Mouse (Mus musculus): ENCODE data around the gene Amdhd1. TPM values are rescaled to one million over a fixed set of nuclear protein-coding genes. Genes with fewer than 3 reads are reported as not detected.

Gene Amdhd1
- polyA plus RNA-seq, 1 experiment from 2014 or later = 0.25 TPM

- H3K4me2 ChIP-seq (ENCODE audit: low read depth, low read length) = no peak overlapping the region
- no peaks in the 10 kb centered on the region for H3K27me3 ChIP-seq (ENCODE audit: control insufficient read depth, insufficient read depth, low read length)
- H3K9me3 ChIP-seq (replicated peaks; ENCODE audit: control insufficient read depth, low read length) = no peaks in the 10 kb centered on the region
- DNase-seq (ENCODE audit: low spot score) = no peak
- H3K9ac ChIP-seq (replicated peaks; ENCODE audit: low read length) = no peak overlapping the region
- no peak overlapping the region for H3K27ac ChIP-seq (replicated peaks; ENCODE audit: low read depth, low read length)
- H3K4me1 ChIP-seq (ENCODE audit: control insufficient read depth, insufficient read depth, low read length) = no peaks in the 10 kb centered on the region
- H3K36me3 ChIP-seq (replicated peaks; ENCODE audit: control insufficient read depth, insufficient read depth, low read depth, low read length) = no peaks in the 10 kb centered on the region
- no peak overlapping the region for H3K4me3 ChIP-seq (ENCODE audit: low read depth, low read length)
- ATAC-seq (replicated peaks; ENCODE audit: insufficient number of reproducible peaks, low FRiP score, low TSS enrichment, low read depth) = no peak
- 81% methylated on average over 1 of the region's 1 CpGs for WGBS
These were observed 14.5 kb downstream of the Amdhd1 start for GRCm38 (mm10) chr10:93525329-93525728.

GRCm38 (mm10) chr10:93520994-93521393 is 18.8 kb downstream of the Amdhd1 start:
- H3K36me3 ChIP-seq (replicated peaks; ENCODE audit: control insufficient read depth, insufficient read depth, low read depth, low read length) = no peaks in the 10 kb centered on the region
- no peaks in the 10 kb centered on the region for H3K4me1 ChIP-seq (ENCODE audit: control insufficient read depth, insufficient read depth, low read length)
- H3K27me3 ChIP-seq (ENCODE audit: control insufficient read depth, insufficient read depth, low read length) = no peaks in the 10 kb centered on the region
- H3K27ac ChIP-seq (replicated peaks; ENCODE audit: low read depth, low read length) = no peak overlapping the region
- no peak for DNase-seq (ENCODE audit: low spot score)
- no peak overlapping the region for H3K9ac ChIP-seq (replicated peaks; ENCODE audit: low read length)
- 74% methylated on average over 4 of the region's 4 CpGs for WGBS
- H3K4me3 ChIP-seq (ENCODE audit: low read depth, low read length) = no peak overlapping the region
- no peaks in the 10 kb centered on the region for H3K9me3 ChIP-seq (replicated peaks; ENCODE audit: control insufficient read depth, low read length)
- no peak for ATAC-seq (replicated peaks; ENCODE audit: insufficient number of reproducible peaks, low FRiP score, low TSS enrichment, low read depth)
- no peak overlapping the region for H3K4me2 ChIP-seq (ENCODE audit: low read depth, low read length)

- H3K36me3 ChIP-seq (replicated peaks; ENCODE audit: control insufficient read depth, insufficient read depth, low read depth, low read length) = no peaks in the 10 kb centered on the region
- DNase-seq (ENCODE audit: low spot score) = no peak
- H3K27ac ChIP-seq (replicated peaks; ENCODE audit: low read depth, low read length) = no peak overlapping the region
- 86% methylated on average over 5 of the region's 5 CpGs for WGBS
- H3K9ac ChIP-seq (replicated peaks; ENCODE audit: low read length) = no peak overlapping the region
- no peak for ATAC-seq (replicated peaks; ENCODE audit: insufficient number of reproducible peaks, low FRiP score, low TSS enrichment, low read depth)
- H3K9me3 ChIP-seq (replicated peaks; ENCODE audit: control insufficient read depth, low read length) = no peaks in the 10 kb centered on the region
- no peak overlapping the region for H3K4me2 ChIP-seq (ENCODE audit: low read depth, low read length)
- no peak overlapping the region for H3K4me3 ChIP-seq (ENCODE audit: low read depth, low read length)
- no peaks in the 10 kb centered on the region for H3K4me1 ChIP-seq (ENCODE audit: control insufficient read depth, insufficient read depth, low read length)
- no peaks in the 10 kb centered on the region for H3K27me3 ChIP-seq (ENCODE audit: control insufficient read depth, insufficient read depth, low read length)
These were observed 20.1 kb downstream of the Amdhd1 start for GRCm38 (mm10) chr10:93519756-93520155.

- DNase-seq (ENCODE audit: low spot score) (no peak), ATAC-seq (replicated peaks; ENCODE audit: insufficient number of reproducible peaks, low FRiP score, low TSS enrichment, low read depth) (no peak)
- Histone ChIP-seq H3K4me1 (ENCODE audit: control insufficient read depth, insufficient read depth, low read length) (no peaks in the 10 kb centered on the region), H3K36me3 (replicated peaks; ENCODE audit: control insufficient read depth, insufficient read depth, low read depth, low read length) (no peaks in the 10 kb centered on the region), H3K4me3 (ENCODE audit: low read depth, low read length) (no peak overlapping the region), H3K27ac (replicated peaks; ENCODE audit: low read depth, low read length) (no peak overlapping the region), H3K9me3 (replicated peaks; ENCODE audit: control insufficient read depth, low read length) (no peaks in the 10 kb centered on the region), H3K27me3 (ENCODE audit: control insufficient read depth, insufficient read depth, low read length) (no peaks in the 10 kb centered on the region), H3K9ac (replicated peaks; ENCODE audit: low read length) (no peak overlapping the region), H3K4me2 (ENCODE audit: low read depth, low read length) (no peak overlapping the region)
- 91% methylated on average over 8 of the region's 8 CpGs for WGBS
These were observed 20.7 kb downstream of the Amdhd1 start for GRCm38 (mm10) chr10:93519159-93519558.

GRCm38 (mm10) chr10:93518620-93519019 is 21.2 kb downstream of the Amdhd1 start:
- H3K27me3 ChIP-seq (ENCODE audit: control insufficient read depth, insufficient read depth, low read length) = no peaks in the 10 kb centered on the region
- DNase-seq (ENCODE audit: low spot score) (no peak), ATAC-seq (replicated peaks; ENCODE audit: insufficient number of reproducible peaks, low FRiP score, low TSS enrichment, low read depth) (no peak)
- 85% methylated on average over 2 of the region's 2 CpGs for WGBS
- H3K9me3 ChIP-seq (replicated peaks; ENCODE audit: control insufficient read depth, low read length) = no peaks in the 10 kb centered on the region
- no peaks in the 10 kb centered on the region for H3K4me1 ChIP-seq (ENCODE audit: control insufficient read depth, insufficient read depth, low read length)
- H3K4me3 ChIP-seq (ENCODE audit: low read depth, low read length) = no peak overlapping the region
- no peaks in the 10 kb centered on the region for H3K36me3 ChIP-seq (replicated peaks; ENCODE audit: control insufficient read depth, insufficient read depth, low read depth, low read length)
- no peak overlapping the region for H3K27ac ChIP-seq (replicated peaks; ENCODE audit: low read depth, low read length)
- no peak overlapping the region for H3K9ac ChIP-seq (replicated peaks; ENCODE audit: low read length)
- H3K4me2 ChIP-seq (ENCODE audit: low read depth, low read length) = no peak overlapping the region

- no peak overlapping the region for H3K27ac ChIP-seq (replicated peaks; ENCODE audit: low read depth, low read length)
- no peak for ATAC-seq (replicated peaks; ENCODE audit: insufficient number of reproducible peaks, low FRiP score, low TSS enrichment, low read depth)
- WGBS = 87% methylated on average over 4 of the region's 4 CpGs
These were observed 21.6 kb downstream of the Amdhd1 start for GRCm38 (mm10) chr10:93518186-93518585.

GRCm38 (mm10) chr10:93517754-93518153 is 22.1 kb downstream of the Amdhd1 start:
- H3K4me1 ChIP-seq (ENCODE audit: control insufficient read depth, insufficient read depth, low read length) = no peaks in the 10 kb centered on the region
- 69% methylated on average over 4 of the region's 4 CpGs for WGBS
- no peak for ATAC-seq (replicated peaks; ENCODE audit: insufficient number of reproducible peaks, low FRiP score, low TSS enrichment, low read depth)
- H3K9ac ChIP-seq (replicated peaks; ENCODE audit: low read length) = no peak overlapping the region
- DNase-seq (ENCODE audit: low spot score) = no peak
- no peak overlapping the region for H3K4me2 ChIP-seq (ENCODE audit: low read depth, low read length)
- H3K27ac ChIP-seq (replicated peaks; ENCODE audit: low read depth, low read length) = no peak overlapping the region
- H3K4me3 ChIP-seq (ENCODE audit: low read depth, low read length) = no peak overlapping the region
- no peaks in the 10 kb centered on the region for H3K9me3 ChIP-seq (replicated peaks; ENCODE audit: control insufficient read depth, low read length)
- no peaks in the 10 kb centered on the region for H3K36me3 ChIP-seq (replicated peaks; ENCODE audit: control insufficient read depth, insufficient read depth, low read depth, low read length)
- no peaks in the 10 kb centered on the region for H3K27me3 ChIP-seq (ENCODE audit: control insufficient read depth, insufficient read depth, low read length)

More at GRCm38 (mm10) chr10:93518186-93518585, 21.6 kb downstream of the Amdhd1 start:
- no peak overlapping the region for H3K9ac ChIP-seq (replicated peaks; ENCODE audit: low read length)
- H3K36me3 ChIP-seq (replicated peaks; ENCODE audit: control insufficient read depth, insufficient read depth, low read depth, low read length) = no peaks in the 10 kb centered on the region
- no peaks in the 10 kb centered on the region for H3K27me3 ChIP-seq (ENCODE audit: control insufficient read depth, insufficient read depth, low read length)
- no peak overlapping the region for H3K4me2 ChIP-seq (ENCODE audit: low read depth, low read length)
- no peaks in the 10 kb centered on the region for H3K4me1 ChIP-seq (ENCODE audit: control insufficient read depth, insufficient read depth, low read length)
- H3K4me3 ChIP-seq (ENCODE audit: low read depth, low read length) = no peak overlapping the region
- H3K9me3 ChIP-seq (replicated peaks; ENCODE audit: control insufficient read depth, low read length) = no peaks in the 10 kb centered on the region
- DNase-seq (ENCODE audit: low spot score) = no peak

GRCm38 (mm10) chr10:93515927-93516326 is 23.9 kb downstream of the Amdhd1 start:
- no peak overlapping the region for H3K9ac ChIP-seq (replicated peaks; ENCODE audit: low read length)
- H3K9me3 ChIP-seq (replicated peaks; ENCODE audit: control insufficient read depth, low read length) = no peaks in the 10 kb centered on the region
- no peak overlapping the region for H3K4me2 ChIP-seq (ENCODE audit: low read depth, low read length)
- 87% methylated on average over 12 of the region's 12 CpGs for WGBS
- H3K4me1 ChIP-seq (ENCODE audit: control insufficient read depth, insufficient read depth, low read length) = no peaks in the 10 kb centered on the region
- no peaks in the 10 kb centered on the region for H3K36me3 ChIP-seq (replicated peaks; ENCODE audit: control insufficient read depth, insufficient read depth, low read depth, low read length)
- H3K4me3 ChIP-seq (ENCODE audit: low read depth, low read length) = no peak overlapping the region
- H3K27me3 ChIP-seq (ENCODE audit: control insufficient read depth, insufficient read depth, low read length) = no peaks in the 10 kb centered on the region
- DNase-seq (ENCODE audit: low spot score) (no peak), ATAC-seq (replicated peaks; ENCODE audit: insufficient number of reproducible peaks, low FRiP score, low TSS enrichment, low read depth) (no peak)
- H3K27ac ChIP-seq (replicated peaks; ENCODE audit: low read depth, low read length) = no peak overlapping the region
